Mouse (Mus musculus) frontal cortex, postnatal 36 days (tissue): ENCODE measurements around the gene Ppfia3.

Experiments used
- DNase-seq, 2 experiments: peaks; one replicate each; pipeline ENCODE4 v3.0.0; 2022; ENCODE audit warnings: low spot score in 2 of 2

Ppfia3 gene

GRCm38 (mm10) chr7:45346905-45347304 is 19.9 kb downstream of the Ppfia3 start:
- peak in 1 of 2 experiments; percentile 17 for DNase-seq

- DNase-seq, result peak in 1 of 2 experiments; percentile 12
Observed at GRCm38 (mm10) chr7:45343543-45343942, 23.3 kb downstream of the Ppfia3 start.

- no peak for DNase-seq
Observed at GRCm38 (mm10) chr7:45342081-45342480, 24.7 kb downstream of the Ppfia3 start.

GRCm38 (mm10) chr7:45341303-45341702 is 25.5 kb downstream of the Ppfia3 start:
- peak; percentile 69 to 87 for DNase-seq

- DNase-seq, result peak in 1 of 2 experiments; percentile 15
Observed at GRCm38 (mm10) chr7:45340669-45341068, 26.1 kb downstream of the Ppfia3 start.

- DNase-seq, result no peak
Observed at GRCm38 (mm10) chr7:45340066-45340442, 26.8 kb downstream of the Ppfia3 start.

- DNase-seq, result no peak
Observed at GRCm38 (mm10) chr7:45339410-45340065, 27.3 kb downstream of the Ppfia3 start.

- peak in 1 of 2 experiments; percentile 19 for DNase-seq
Observed at GRCm38 (mm10) chr7:45338161-45338911, 28.5 kb downstream of the Ppfia3 start.

- no peak for DNase-seq
Observed at GRCm38 (mm10) chr7:45337469-45337868, 29.4 kb downstream of the Ppfia3 start.

GRCm38 (mm10) chr7:45336319-45336718 is 30.5 kb downstream of the Ppfia3 start:
- no peak for DNase-seq

- DNase-seq, result no peak
Observed at GRCm38 (mm10) chr7:45335056-45335455, 31.8 kb downstream of the Ppfia3 start, which contains the start of gene Hrc. Gene Hrc, plus strand, starts transcription at chr7:45335290.

- no peak for DNase-seq
Observed at GRCm38 (mm10) chr7:45334605-45335004, 32.2 kb downstream of the Ppfia3 start.

GRCm38 (mm10) chr7:45333431-45333982 is 33.3 kb downstream of the Ppfia3 start, which contains the start of gene Trpm4:
Gene Trpm4, minus strand, starts transcription at chr7:45333780.
- DNase-seq, result peak; percentile 77 to 78

- peak in 1 of 2 experiments; percentile 47 for DNase-seq
Observed at GRCm38 (mm10) chr7:45332685-45333425, 34.0 kb downstream of the Ppfia3 start.

GRCm38 (mm10) chr7:45331502-45331901 is 35.3 kb downstream of the Ppfia3 start:
- no peak for DNase-seq

- peak in 1 of 2 experiments; percentile 56 for DNase-seq
Observed at GRCm38 (mm10) chr7:45328841-45329475, 37.9 kb downstream of the Ppfia3 start.

GRCm38 (mm10) chr7:45325800-45326199 is 41.0 kb downstream of the Ppfia3 start:
- no peak for DNase-seq

- no peak for DNase-seq
Observed at GRCm38 (mm10) chr7:45323069-45323468, 43.8 kb downstream of the Ppfia3 start.

- DNase-seq, result no peak
Observed at GRCm38 (mm10) chr7:45322245-45322644, 44.6 kb downstream of the Ppfia3 start.

- DNase-seq, result no peak
Observed at GRCm38 (mm10) chr7:45316536-45316935, 50.3 kb downstream of the Ppfia3 start.

GRCm38 (mm10) chr7:45315182-45315701 is 51.6 kb downstream of the Ppfia3 start:
- peak; percentile 57 to 60 for DNase-seq
